Mouse (Mus musculus): ENCODE results near the gene Cdh16.

Gene Cdh16

DNA sequence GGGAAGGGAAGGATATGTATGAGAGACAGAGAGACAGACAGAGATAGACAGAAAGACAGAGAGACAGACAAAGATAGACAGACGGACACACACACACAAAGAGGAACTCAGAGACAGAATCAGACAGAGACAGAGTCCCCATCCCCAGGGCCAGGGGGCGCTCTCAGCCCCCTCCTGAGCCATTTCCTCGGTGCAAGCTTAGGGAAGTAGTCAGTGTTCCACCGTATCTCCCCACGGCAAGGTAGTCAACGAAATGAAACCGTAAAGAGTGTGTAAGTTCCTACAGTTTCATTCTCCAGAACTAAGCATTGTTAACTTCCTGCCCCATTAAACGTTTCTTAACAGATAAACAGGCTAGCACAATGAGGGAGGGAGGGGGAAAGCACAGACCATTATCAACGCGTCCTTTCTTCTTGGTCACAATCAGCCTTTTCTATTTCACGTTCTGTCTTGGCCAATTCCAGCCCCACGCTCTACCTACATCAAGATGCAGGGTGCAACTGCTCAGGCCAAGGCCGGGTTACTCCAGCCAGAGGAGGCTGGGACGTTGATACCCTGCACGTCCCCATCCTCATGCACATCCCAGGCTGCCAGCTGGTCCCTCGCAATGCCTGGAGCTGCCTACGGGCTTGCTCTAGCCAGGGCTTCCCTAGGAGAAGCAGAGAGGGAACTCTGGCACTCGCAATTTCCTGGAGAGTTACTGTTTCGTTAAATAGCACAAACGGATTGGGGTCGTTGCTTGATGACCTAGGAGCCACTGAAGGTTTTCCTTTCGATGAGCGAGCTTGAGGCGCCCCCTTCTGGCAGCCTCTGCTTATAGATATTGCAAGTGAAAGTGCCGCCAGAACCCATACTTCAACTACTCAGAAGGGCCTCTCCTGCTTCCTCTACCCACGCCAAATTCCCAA lies 53.5 kb downstream of the Cdh16 start:
- DNase-seq: peak; percentile 83

DNA sequence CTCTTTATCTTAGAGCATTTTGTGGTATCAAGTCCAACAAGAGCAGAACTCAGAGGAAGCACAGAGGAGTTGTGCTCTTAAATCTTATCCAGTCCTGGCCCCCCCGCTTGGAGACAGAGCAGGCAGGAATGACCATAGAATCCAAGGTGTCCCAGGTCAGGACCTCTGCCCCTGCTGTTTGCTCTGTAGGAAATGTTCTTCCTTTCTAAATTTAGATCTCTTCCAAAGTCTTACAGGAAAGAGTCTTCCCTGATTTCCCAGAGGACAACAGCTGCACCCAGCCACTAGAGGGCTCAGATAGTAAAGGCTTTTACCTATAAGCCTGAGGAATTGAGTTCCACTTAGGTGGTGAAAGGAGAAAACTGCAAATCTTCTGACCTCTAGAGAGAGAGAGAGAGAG lies 54.6 kb downstream of the Cdh16 start:
- DNase-seq: no peak

DNA sequence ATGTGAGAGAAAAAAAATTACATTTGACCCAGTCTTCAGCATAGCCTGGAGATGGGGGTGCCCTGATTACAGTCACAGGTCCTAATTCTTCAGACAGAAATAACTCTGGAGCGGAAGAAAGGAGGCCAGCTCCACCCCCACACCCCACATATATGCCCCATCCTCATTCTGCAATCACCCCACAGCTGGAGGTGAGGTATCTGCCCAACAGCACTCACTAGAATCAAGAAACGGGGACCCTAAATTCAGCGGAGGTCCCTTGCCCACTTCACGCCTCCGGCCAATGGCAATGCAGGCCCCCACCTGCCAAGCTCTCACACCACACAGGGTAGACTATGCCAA lies 58.8 kb downstream of the Cdh16 start:
- DNase-seq: no peak

DNA sequence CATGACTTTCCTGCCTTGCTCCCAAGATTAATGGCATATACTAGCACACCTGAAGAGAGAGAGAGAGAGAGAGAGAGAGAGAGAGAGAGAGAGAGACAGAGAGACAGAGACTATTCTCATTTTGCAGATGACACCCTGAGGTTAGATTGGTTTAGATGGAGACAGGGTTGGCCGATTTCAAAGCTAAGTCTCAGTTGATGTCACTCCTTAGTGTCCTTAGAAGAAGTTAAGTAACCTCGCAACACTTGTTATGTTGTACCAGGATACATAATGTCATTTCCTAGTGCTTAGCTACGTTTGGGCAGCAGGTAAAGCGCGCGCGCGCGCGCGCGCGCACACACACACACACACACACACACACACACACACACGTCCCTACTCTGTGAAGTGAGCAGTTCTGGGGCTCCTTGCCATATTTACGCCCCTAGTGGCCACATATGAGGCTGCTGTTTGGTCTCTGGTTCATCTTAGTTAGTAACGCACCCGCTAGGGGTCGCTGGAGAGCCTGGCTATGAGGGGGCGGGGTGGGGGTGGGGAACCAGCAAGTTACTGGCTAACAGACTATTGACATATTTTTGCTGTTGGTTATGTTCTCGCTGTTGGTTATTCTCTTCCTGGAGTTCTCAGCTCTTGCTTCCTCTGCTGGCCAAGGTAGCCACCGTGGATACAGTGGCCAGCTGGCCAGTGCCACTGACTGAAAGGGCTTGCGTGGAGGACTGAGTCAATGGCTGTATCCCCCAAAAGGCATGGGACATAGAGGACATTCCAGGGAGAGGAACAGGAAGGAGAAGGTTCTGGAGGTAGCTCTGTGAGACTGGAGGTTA lies 59.4 kb downstream of the Cdh16 start:
- peak; percentile 85 for DNase-seq

DNA sequence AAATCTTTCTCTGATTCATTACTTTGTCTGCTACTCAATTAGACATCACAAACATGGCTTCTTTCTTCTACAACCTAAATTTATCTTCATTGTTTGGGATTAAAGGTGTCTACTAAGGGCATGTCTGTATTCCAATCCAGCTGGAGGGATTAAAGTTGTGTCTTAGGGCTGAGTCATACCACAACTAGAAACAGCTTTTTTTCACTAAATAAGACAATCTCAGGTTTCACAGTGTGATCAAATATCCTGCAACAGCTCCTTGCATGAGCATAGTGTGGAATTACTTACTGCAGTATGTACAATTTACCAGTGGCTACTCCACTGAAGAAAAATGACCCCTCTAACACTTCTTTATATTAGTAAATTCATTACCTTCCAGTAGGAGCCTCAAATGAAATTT lies 63.5 kb downstream of the Cdh16 start:
- DNase-seq: no peak

DNA sequence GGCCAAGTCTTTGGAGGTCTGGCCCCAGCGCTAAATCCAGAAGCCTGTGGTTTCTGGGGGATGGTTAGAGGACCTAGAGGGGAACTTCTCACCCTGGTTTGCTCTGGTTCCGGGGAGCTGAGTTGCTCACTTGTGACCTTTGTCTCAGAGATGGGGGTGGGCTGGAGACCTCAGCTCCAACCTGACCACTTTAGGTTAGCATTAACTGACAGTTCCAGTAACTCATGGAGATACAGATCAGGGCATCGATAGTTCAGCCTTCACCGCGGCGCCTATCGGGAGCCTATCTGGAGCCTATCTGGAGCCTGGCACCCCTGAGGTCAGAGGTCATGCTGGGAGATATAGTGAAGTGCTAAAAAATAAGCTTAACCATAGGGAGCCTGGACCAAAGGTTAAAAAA lies 67.0 kb downstream of the Cdh16 start:
- no peak for DNase-seq

DNA sequence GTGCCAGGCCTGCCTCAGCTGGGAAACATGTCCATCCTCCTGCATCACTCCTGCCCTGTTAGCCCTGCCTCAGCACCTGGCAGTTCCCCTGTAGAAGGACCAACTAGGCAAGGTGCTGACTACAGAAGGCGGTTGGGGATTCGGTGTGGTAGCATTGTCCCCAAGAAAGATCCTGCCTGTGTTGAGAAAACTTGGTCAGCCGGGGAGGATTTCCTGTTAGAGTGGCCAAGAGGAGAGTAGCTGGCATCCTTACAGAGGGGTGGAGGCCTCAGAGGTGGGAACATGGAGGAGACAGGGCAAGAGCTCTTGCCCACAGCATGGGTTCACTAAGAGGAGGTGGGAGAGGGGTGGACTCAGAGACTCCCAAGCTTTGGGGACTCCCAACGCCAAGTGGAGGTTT lies 69.0 kb downstream of the Cdh16 start:
- DNase-seq: no peak

All from cerebellum, adult 11 months (tissue).